Mouse (Mus musculus) midbrain, embryonic 16.5 days (tissue): ENCODE results near the gene Bcas3. TPM values are rescaled to one million over a fixed set of nuclear protein-coding genes. Genes with fewer than 3 reads are reported as not detected.
A peak's percentile ranks its signal among the peaks of the same experiment; 100 is the strongest.

ENCODE experiments used
- ATAC-seq: fragments of 200-750 bp; cut with Nextera tagmentation; 2 replicates; pipeline ENCODE4 v1.8.0; 2017; ENCODE audit warnings: moderate TSS enrichment
- H3K27ac ChIP-seq: fragments of 300-500 bp; sonication (generic); 2 replicates; pipeline ENCODE4 v1.5.1; 2014; ENCODE audit warnings: mild to moderate bottlenecking, low read length, mixed read lengths
- H3K27me3 ChIP-seq: fragments of 300-500 bp; sonication (generic); 2 replicates; pipeline ENCODE4 v1.6.1; 2014; ENCODE audit warnings: low read depth, low read length, mixed read lengths; ENCODE audit not compliant: control insufficient read depth, insufficient read depth
- H3K36me3 ChIP-seq: fragments of 300-500 bp; sonication (generic); 2 replicates; pipeline ENCODE4 v1.6.1; 2014; ENCODE audit warnings: mild to moderate bottlenecking, low read length, moderate library complexity, mixed read lengths; ENCODE audit not compliant: control insufficient read depth, insufficient read depth
- H3K4me1 ChIP-seq: fragments of 300-500 bp; sonication (generic); 2 replicates; pipeline ENCODE4 v1.6.1; 2014; ENCODE audit warnings: mild to moderate bottlenecking, low read length, mixed read lengths; ENCODE audit not compliant: control insufficient read depth, insufficient read depth
- H3K4me2 ChIP-seq: fragments of 300-500 bp; sonication (generic); 2 replicates; pipeline ENCODE4 v1.6.1; 2014; ENCODE audit warnings: mild to moderate bottlenecking, low read length, mixed read lengths
- H3K4me3 ChIP-seq: fragments of 300-500 bp; sonication (generic); 2 replicates; pipeline ENCODE4 v1.5.1; 2014; ENCODE audit warnings: low read depth, mild to moderate bottlenecking, low read length, moderate library complexity, mixed read lengths
- H3K9ac ChIP-seq: fragments of 300-500 bp; sonication (generic); 2 replicates; pipeline ENCODE4 v1.6.1; 2014; ENCODE audit warnings: low read depth, low read length, mixed read lengths
- H3K9me3 ChIP-seq: fragments of 300-500 bp; sonication (generic); replicated peaks from 2 replicates; pipeline ENCODE4 v1.6.1; 2014; ENCODE audit warnings: mild to moderate bottlenecking, low read length, mixed read lengths; ENCODE audit not compliant: control insufficient read depth, poor library complexity, severe bottlenecking
- WGBS: fragments of 180-500 bp; shearing (Covaris S2); extraction: QIAGEN DNeasy Blood & Tissue Kit; methylation state at CpG from one replicate; pipeline ENCODE4 v1.1.7; 2014; 5-methylcytosine and 5-hydroxymethylcytosine counted together
- polyA plus RNA-seq: library from polyadenylated mRNA; unstranded; fragments of >200 nt; fragmentation: Nextera tagmentation; extraction: Ambion mirVana; gene quantifications from 2 replicates; pipeline ENCODE4 v1.2.1, GENCODE M21; 2015

Gene Bcas3
- polyA plus RNA-seq, 1 experiment from 2014 or later, result 33.3 TPM

GRCm38 (mm10) chr11:85323567-85324330 is 29.2 kb upstream of the Bcas3 start:
- ATAC-seq, result no peak
- WGBS, result 71% methylated on average over 9 of the region's 9 CpGs
- no peaks in the 10 kb centered on the region for H3K36me3 ChIP-seq

GRCm38 (mm10) chr11:85328717-85329116 is 24.2 kb upstream of the Bcas3 start:
- Histone ChIP-seq H3K4me1 (no peaks in the 10 kb centered on the region), H3K4me3 (no peak overlapping the region), H3K4me2 (no peak overlapping the region), H3K9ac (no peak overlapping the region), H3K27me3 (no peaks in the 10 kb centered on the region), H3K27ac (no peak overlapping the region), H3K36me3 (peaks cover 6% of the 10 kb centered on the region; the same call in 1 of the 2 replicates), H3K9me3 (no peaks in the 10 kb centered on the region)
- ATAC-seq, result no peak
- 96% methylated on average over 3 of the region's 3 CpGs for WGBS

More at GRCm38 (mm10) chr11:85323567-85324330, 29.2 kb upstream of the Bcas3 start:
- no peaks in the 10 kb centered on the region for H3K9me3 ChIP-seq
- no peak overlapping the region for H3K9ac ChIP-seq
- H3K4me3 ChIP-seq, result no peak overlapping the region
- H3K4me1 ChIP-seq, result no peaks in the 10 kb centered on the region
- no peak overlapping the region for H3K4me2 ChIP-seq
- no peak overlapping the region for H3K27ac ChIP-seq
- no peaks in the 10 kb centered on the region for H3K27me3 ChIP-seq

DNA sequence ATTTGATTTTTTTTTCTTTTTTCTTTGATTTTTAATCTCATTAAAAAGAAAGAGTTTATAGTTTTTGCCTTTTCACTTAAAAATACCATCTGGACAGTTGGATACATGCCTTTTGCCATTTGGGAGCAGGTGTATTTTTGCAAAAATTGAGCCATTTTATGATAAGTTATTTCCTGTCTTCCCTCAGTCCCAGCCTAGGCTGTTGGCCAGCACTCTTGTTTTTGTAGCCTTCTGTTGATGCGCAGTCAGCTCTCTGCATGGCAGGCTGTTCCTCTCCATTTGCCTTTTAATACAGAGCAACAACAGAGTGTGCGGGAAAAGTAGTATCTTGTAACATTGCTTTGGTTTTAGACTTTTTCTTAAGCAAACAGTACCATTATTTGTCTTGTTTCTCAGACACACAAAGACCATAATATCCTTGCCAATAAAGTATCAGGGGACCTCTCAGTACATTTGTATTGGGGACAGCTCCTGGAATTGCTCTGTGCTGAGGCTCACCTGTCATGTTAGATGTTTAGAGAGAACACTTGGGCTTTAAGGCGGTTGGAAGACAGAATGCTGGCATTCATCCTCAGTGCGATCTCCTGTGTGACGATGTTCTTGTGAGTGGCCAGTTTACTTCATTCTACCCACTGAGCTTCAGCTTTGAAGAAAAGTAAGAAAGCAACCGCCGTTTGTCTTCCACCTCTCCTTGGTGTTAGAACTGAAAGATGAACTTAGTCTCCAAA is 23.6 kb upstream of the Bcas3 start:
- no peak for ATAC-seq
- Histone ChIP-seq H3K9ac (no peak overlapping the region), H3K27ac (no peak overlapping the region), H3K27me3 (no peaks in the 10 kb centered on the region), H3K9me3 (no peaks in the 10 kb centered on the region), H3K4me2 (no peak overlapping the region), H3K4me3 (no peak overlapping the region), H3K4me1 (no peaks in the 10 kb centered on the region), H3K36me3 (peaks cover 6% of the 10 kb centered on the region; the same call in 1 of the 2 replicates)
- 88% methylated on average over 7 of the region's 7 CpGs for WGBS

DNA sequence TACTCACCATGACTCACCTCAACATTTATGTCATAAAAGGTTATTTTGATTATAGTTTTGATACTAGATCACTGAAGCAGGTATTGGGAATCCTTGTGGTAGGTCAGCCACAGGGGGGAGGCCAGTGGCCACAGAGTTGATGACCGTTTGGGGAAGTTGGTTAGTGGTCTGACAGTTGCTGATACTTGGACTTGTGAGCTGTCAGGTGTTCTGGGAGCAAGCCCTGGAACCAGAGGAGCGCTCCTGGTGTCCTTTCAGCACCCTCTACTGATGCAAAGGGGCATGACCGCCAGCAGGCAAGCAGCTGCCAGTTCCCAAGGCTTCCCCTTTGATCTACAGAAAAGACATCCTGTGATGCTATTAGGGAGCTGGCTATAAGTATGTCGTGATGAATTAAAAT is 18.2 kb upstream of the Bcas3 start:
- WGBS, result 51% methylated on average over 4 of the region's 4 CpGs
- ATAC-seq, result no peak
- peaks cover 8% of the 10 kb centered on the region; the same call in 1 of the 2 replicates for H3K36me3 ChIP-seq

DNA sequence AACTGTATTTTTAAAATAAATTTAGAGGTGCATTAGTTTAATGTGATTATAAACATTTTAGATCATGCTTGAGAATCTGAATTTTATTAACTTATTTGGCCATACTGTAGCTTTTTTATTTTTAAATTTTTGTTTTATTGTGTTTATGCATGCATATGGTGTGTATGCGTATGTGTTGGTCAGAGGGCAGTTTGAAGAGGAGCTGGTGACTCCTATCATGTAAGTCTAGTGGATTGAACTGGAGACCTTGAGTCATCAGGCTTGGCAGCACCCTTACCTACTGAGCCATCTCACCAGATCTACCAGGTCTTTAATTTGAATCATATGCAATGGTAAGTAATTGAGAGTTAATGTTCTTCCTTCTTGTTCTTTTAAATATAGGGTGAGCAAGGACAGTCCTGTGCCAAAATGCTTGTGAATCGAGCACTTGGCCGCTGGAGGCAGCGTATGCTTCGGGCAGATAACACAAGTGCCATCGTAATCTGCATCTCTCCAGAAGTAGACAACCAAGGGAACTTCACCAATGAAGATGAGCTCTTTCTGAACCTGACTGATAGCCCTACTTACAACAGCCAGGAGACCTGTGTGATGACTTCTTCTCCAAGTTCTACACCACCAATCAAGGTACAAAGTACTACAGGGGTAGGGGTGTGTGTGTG is 13.7 kb upstream of the Bcas3 start:
- H3K36me3 ChIP-seq, result peaks cover 12% of the 10 kb centered on the region; the same call in 1 of the 2 replicates
- no peak overlapping the region for H3K27ac ChIP-seq
- H3K4me3 ChIP-seq, result no peak overlapping the region
- no peak overlapping the region for H3K4me2 ChIP-seq
- no peaks in the 10 kb centered on the region for H3K27me3 ChIP-seq
- 97% methylated on average over 6 of the region's 6 CpGs for WGBS
- H3K4me1 ChIP-seq, result no peaks in the 10 kb centered on the region
- ATAC-seq, result no peak
- no peak overlapping the region for H3K9ac ChIP-seq
- no peaks in the 10 kb centered on the region for H3K9me3 ChIP-seq

More for the DNA sequence above, 18.2 kb upstream of the Bcas3 start:
- H3K4me2 ChIP-seq, result no peak overlapping the region
- H3K9ac ChIP-seq, result no peak overlapping the region
- no peaks in the 10 kb centered on the region for H3K27me3 ChIP-seq
- H3K9me3 ChIP-seq, result no peaks in the 10 kb centered on the region
- H3K4me3 ChIP-seq, result no peak overlapping the region
- no peak overlapping the region for H3K27ac ChIP-seq
- H3K4me1 ChIP-seq, result no peaks in the 10 kb centered on the region

- Histone ChIP-seq H3K4me1 (no peaks in the 10 kb centered on the region), H3K27ac (no peak overlapping the region), H3K9ac (no peak overlapping the region), H3K4me3 (no peak overlapping the region), H3K9me3 (no peaks in the 10 kb centered on the region), H3K36me3 (peaks cover 12% of the 10 kb centered on the region; the same call in 1 of the 2 replicates), H3K4me2 (no peak overlapping the region), H3K27me3 (no peaks in the 10 kb centered on the region)
- no peak for ATAC-seq
- 83% methylated on average over 7 of the region's 7 CpGs for WGBS
Measured at GRCm38 (mm10) chr11:85340070-85340616, 12.8 kb upstream of the Bcas3 start.

- ATAC-seq, result no peak
- H3K4me2 ChIP-seq, result peak overlapping the region; percentile 86
Measured at GRCm38 (mm10) chr11:85353819-85354218, 852 bp downstream of the Bcas3 start.

GRCm38 (mm10) chr11:85359641-85360040 is 6.7 kb downstream of the Bcas3 start:
- 98% methylated on average over 6 of the region's 6 CpGs for WGBS
- no peaks in the 10 kb centered on the region for H3K9me3 ChIP-seq
- no peak overlapping the region for H3K9ac ChIP-seq
- no peaks in the 10 kb centered on the region for H3K4me1 ChIP-seq
- no peak for ATAC-seq
- no peak overlapping the region for H3K4me2 ChIP-seq
- no peaks in the 10 kb centered on the region for H3K27me3 ChIP-seq
- peaks cover 9% of the 10 kb centered on the region for H3K36me3 ChIP-seq
- no peak overlapping the region for H3K27ac ChIP-seq
- no peak overlapping the region for H3K4me3 ChIP-seq

More at GRCm38 (mm10) chr11:85353819-85354218, 852 bp downstream of the Bcas3 start:
- Histone ChIP-seq H3K9ac (no peak overlapping the region), H3K4me1 (peaks cover 11% of the 10 kb centered on the region), H3K4me3 (peak overlapping the region; percentile 87), H3K9me3 (no peaks in the 10 kb centered on the region), H3K27me3 (no peaks in the 10 kb centered on the region), H3K36me3 (0 out of 2 replicates have a peak, but pooled peaks cover 2% of the 10 kb centered on the region), H3K27ac (no peak overlapping the region)
- 68% methylated on average over 4 of the region's 4 CpGs for WGBS
